In the genomic region with DNA sequence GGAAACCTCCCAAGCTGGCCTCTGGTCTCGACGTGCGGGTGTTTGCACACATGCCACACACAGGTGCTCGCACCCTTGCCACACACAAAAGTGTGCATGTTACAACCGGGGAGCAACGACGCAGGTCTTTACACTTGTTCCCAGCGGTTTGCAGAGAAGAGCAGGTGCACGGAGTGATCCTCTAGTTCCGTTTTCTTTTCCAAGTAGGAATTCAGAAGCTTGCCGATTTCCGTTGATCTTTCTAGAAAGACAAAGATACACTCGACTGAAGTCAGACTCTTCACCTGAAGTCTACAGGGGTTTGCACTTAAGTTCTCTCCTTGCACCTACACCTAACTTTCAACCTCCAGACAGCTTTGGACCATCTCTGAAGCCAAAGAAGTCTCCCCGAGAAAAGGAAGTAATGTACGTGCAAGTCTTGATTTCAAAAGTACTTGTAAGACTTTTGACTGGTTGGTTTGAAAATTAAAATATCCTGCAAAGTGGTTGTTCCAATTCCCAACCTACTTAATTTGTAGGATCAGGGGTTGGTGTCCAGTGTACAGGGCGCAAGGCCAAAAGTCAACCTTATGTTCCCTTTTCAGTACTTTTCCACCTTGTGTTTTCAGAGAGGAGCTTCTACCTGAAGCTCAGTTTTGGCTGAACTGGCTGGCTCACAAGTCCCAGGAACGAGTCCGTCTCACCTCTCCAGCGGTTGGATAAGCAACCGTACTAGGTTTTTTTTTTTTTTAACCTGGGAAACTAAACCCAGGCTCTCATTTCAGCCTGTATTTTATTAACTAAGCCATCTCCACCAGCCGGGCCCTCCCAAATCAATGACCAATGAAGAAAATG, we compare ENCODE assay signal across 8 mouse cellular contexts. TPM values are rescaled to one million over a fixed set of nuclear protein-coding genes. Genes with fewer than 3 reads are reported as not detected.
DNase-seq lines count a peak whose midpoint lies in the region; ATAC-seq and TF ChIP-seq lines count a peak whose summit lies in the region.

No protein-coding gene starts in this region.

- no peaks in the 10 kb centered on the region for H3K27me3 ChIP-seq in kidney, embryonic 15.5 days
- H3K27me3 ChIP-seq in hindbrain, embryonic 14.5 days (ENCODE audit: control insufficient read depth, insufficient read depth, low read length), result no peaks in the 10 kb centered on the region
- H3K27me3 ChIP-seq in myocyte (ENCODE audit: control insufficient read depth, insufficient read depth, insufficient read length), result no peaks in the 10 kb centered on the region

- peak overlapping the region; percentile 73 for H3K4me3 ChIP-seq in kidney, embryonic 15.5 days (replicated peaks)
- peak overlapping the region; percentile 73 for H3K4me3 ChIP-seq in hindbrain, embryonic 14.5 days (replicated peaks; ENCODE audit: low read length)
- peak overlapping the region; percentile 63 for H3K4me3 ChIP-seq in myocyte

- 74% methylated on average over 21 of the region's 21 CpGs for WGBS in kidney, embryonic 15.5 days
- 78% methylated on average over 21 of the region's 21 CpGs for WGBS in hindbrain, embryonic 14.5 days

- peaks cover 29% of the 10 kb centered on the region for H3K79me2 ChIP-seq in myocyte (ENCODE audit: control insufficient read depth, insufficient read depth)

- no peak for ATAC-seq in kidney, embryonic 15.5 days (replicated peaks; ENCODE audit: low FRiP score)
- no peak for ATAC-seq in hindbrain, embryonic 14.5 days (ENCODE audit: low FRiP score)

- no peaks in the 10 kb centered on the region for H3K9me3 ChIP-seq in kidney, embryonic 15.5 days (replicated peaks)
- H3K9me3 ChIP-seq in hindbrain, embryonic 14.5 days (ENCODE audit: control insufficient read depth, low read length), result no peaks in the 10 kb centered on the region

- peak overlapping the region; percentile 93 for H3K27ac ChIP-seq in kidney, embryonic 15.5 days
- H3K27ac ChIP-seq in hindbrain, embryonic 14.5 days, result peak overlapping the region; percentile 78; the same call in 1 of the 2 replicates

- H3K9ac ChIP-seq in kidney, embryonic 15.5 days, result peak overlapping the region; percentile 68
- peak overlapping the region; percentile 74 for H3K9ac ChIP-seq in hindbrain, embryonic 14.5 days

- H3ac ChIP-seq in myocyte (ENCODE audit: control insufficient read depth, insufficient read length), result peak overlapping the region; percentile 86

- H3K4me2 ChIP-seq in kidney, embryonic 15.5 days, result peak overlapping the region; percentile 88
- H3K4me2 ChIP-seq in hindbrain, embryonic 14.5 days (replicated peaks), result peak overlapping the region; percentile 90
- peak overlapping the region; percentile 86 for H3K4me2 ChIP-seq in myocyte (ENCODE audit: low read depth)

- DNase-seq in kidney, adult 9 months, result no peak
- peak; percentile 6 for DNase-seq in brain, embryonic 14.5 days (ENCODE audit: low read depth)
- no peak for DNase-seq in hindbrain, embryonic 14.5 days (ENCODE audit: low spot score)
- no peak for DNase-seq in layer of hippocampus, postnatal 10 days (ENCODE audit: low spot score in 2 of 2)
- no peak for DNase-seq in T-cell, adult 2 months (ENCODE audit: low spot score)
- DNase-seq in ovary, postnatal 14 days (ENCODE audit: low spot score), result no peak

- TF ChIP-seq CTCF in brain, embryonic 14.5 days (IDR thresholded peaks at IDR 0.05; ENCODE audit: borderline replicate concordance, extremely low read depth, insufficient read depth, insufficient read length), result no peak

- peaks cover 49% of the 10 kb centered on the region for H3K36me3 ChIP-seq in kidney, embryonic 15.5 days
- H3K36me3 ChIP-seq in hindbrain, embryonic 14.5 days (replicated peaks; ENCODE audit: control insufficient read depth, insufficient read depth), result peaks cover 39% of the 10 kb centered on the region
- H3K36me3 ChIP-seq in myocyte (ENCODE audit: control insufficient read depth, insufficient read depth), result peaks cover 6% of the 10 kb centered on the region

- TF ChIP-seq POLR2A in brain, embryonic 14.5 days (IDR thresholded peaks at IDR 0.05; ENCODE audit: borderline replicate concordance, extremely low read depth, insufficient read depth, insufficient read length, poor library complexity, severe bottlenecking), result no peak
- no peak for TF ChIP-seq POLR2A in myocyte (IDR thresholded peaks at IDR 0.05; ENCODE audit: insufficient read length, low read depth)

- peaks cover 40% of the 10 kb centered on the region for H3K4me1 ChIP-seq in kidney, embryonic 15.5 days
- peaks cover 18% of the 10 kb centered on the region for H3K4me1 ChIP-seq in hindbrain, embryonic 14.5 days (replicated peaks; ENCODE audit: control insufficient read depth, insufficient read depth, low read length)

TF ChIP-seq in myocyte, 11 proteins besides CTCF, POLR2A, EP300 and RAD21:
- TF ChIP-seq TCF3 (IDR thresholded peaks at IDR 0.05; ENCODE audit: insufficient read length, low read depth) (no peak), E2F4 (IDR thresholded peaks at IDR 0.05; ENCODE audit: insufficient read depth) (no peak), SRF (IDR thresholded peaks at IDR 0.05; ENCODE audit: control insufficient read depth, insufficient read length, low read depth) (no peak), MYOD1 (IDR thresholded peaks at IDR 0.05; ENCODE audit: control insufficient read depth in 1 of 3, insufficient read length in 2 of 3, low read depth in 2 of 3) (no peak), USF1 (IDR thresholded peaks at IDR 0.05; ENCODE audit: low read depth) (no peak), MYOG (IDR thresholded peaks at IDR 0.05; ENCODE audit: control insufficient read depth in 1 of 3, insufficient read depth in 1 of 3, insufficient read length in 2 of 3, low read depth in 2 of 3) (no peak), MAX (IDR thresholded peaks at IDR 0.05; ENCODE audit: low read depth) (no peak), CEBPB (IDR thresholded peaks at IDR 0.05; ENCODE audit: insufficient read depth, poor library complexity, severe bottlenecking) (no peak), POLR2AphosphoS2 (IDR thresholded peaks at IDR 0.05; ENCODE audit: insufficient read length, low read depth) (no peak), TCF12 (IDR thresholded peaks at IDR 0.05; ENCODE audit: insufficient read depth, poor library complexity, severe bottlenecking) (no peak), REST (IDR thresholded peaks at IDR 0.05; ENCODE audit: insufficient read depth, insufficient read length) (no peak)

RNA-seq across cellular contexts. Expression of a gene that starts 0.8 kb away (rescaled TPM):
- polyA plus RNA-seq in kidney, embryonic 15.5 days (2015; fragmentation: Nextera tagmentation; extraction: Ambion mirVana), result 251 and 258 TPM in 2 replicates
- polyA plus RNA-seq in brain, embryonic 14.5 days (2012; rRNA removed), result 145 and 243 TPM in 2 replicates
- 143 and 148 TPM in 2 replicates for polyA plus RNA-seq in hindbrain, embryonic 14.5 days (2014; fragmentation: Nextera tagmentation; extraction: Ambion mirVana)
- 81.4 TPM for polyA plus RNA-seq in myocyte (2012; fragmentation: generic; extraction: Trizol)
- 10 to 100 TPM; 65.9 to 69.4 TPM for total RNA-seq in layer of hippocampus, postnatal 10 days (2021)

RNA-seq across cellular contexts. Expression of a gene that starts 2.9 kb away (rescaled TPM):
- polyA plus RNA-seq in kidney, embryonic 15.5 days (2015; fragmentation: Nextera tagmentation; extraction: Ambion mirVana), result 19.0 and 19.3 TPM in 2 replicates
- 9.0 and 10.2 TPM in 2 replicates for polyA plus RNA-seq in brain, embryonic 14.5 days (2012; rRNA removed)
- 8.4 and 9.3 TPM in 2 replicates for polyA plus RNA-seq in hindbrain, embryonic 14.5 days (2014; fragmentation: Nextera tagmentation; extraction: Ambion mirVana)
- polyA plus RNA-seq in myocyte (2012; fragmentation: generic; extraction: Trizol), result 3.3 TPM
- 10 to 100 TPM; 10.4 to 11.2 TPM for total RNA-seq in layer of hippocampus, postnatal 10 days (2021)

RNA-seq across cellular contexts. Expression of a gene that starts 23.8 kb away (rescaled TPM):
- polyA plus RNA-seq in kidney, embryonic 15.5 days (2015; fragmentation: Nextera tagmentation; extraction: Ambion mirVana), result 14.1 and 16.5 TPM in 2 replicates
- polyA plus RNA-seq in brain, embryonic 14.5 days (2012; rRNA removed), result 23.2 and 24.2 TPM in 2 replicates
- polyA plus RNA-seq in hindbrain, embryonic 14.5 days (2014; fragmentation: Nextera tagmentation; extraction: Ambion mirVana), result 11.3 and 12.5 TPM in 2 replicates
- 7.6 TPM for polyA plus RNA-seq in myocyte (2012; fragmentation: generic; extraction: Trizol)
- total RNA-seq in layer of hippocampus, postnatal 10 days (2021), result 10 to 100 TPM; 12.9 to 15.4 TPM

RNA-seq across cellular contexts. Expression of a gene that starts 46.2 kb away (rescaled TPM):
- polyA plus RNA-seq in kidney, embryonic 15.5 days (2015; fragmentation: Nextera tagmentation; extraction: Ambion mirVana), result 61.1 and 63.7 TPM in 2 replicates
- polyA plus RNA-seq in brain, embryonic 14.5 days (2012; rRNA removed), result 44.9 and 53.1 TPM in 2 replicates
- polyA plus RNA-seq in hindbrain, embryonic 14.5 days (2014; fragmentation: Nextera tagmentation; extraction: Ambion mirVana), result 40.6 and 42.8 TPM in 2 replicates
- polyA plus RNA-seq in myocyte (2012; fragmentation: generic; extraction: Trizol), result 52.9 TPM
- total RNA-seq in layer of hippocampus, postnatal 10 days (2021), result 10 to 100 TPM; 31.5 to 32.8 TPM

RNA-seq across cellular contexts. Expression of a gene that starts 49.6 kb away (rescaled TPM):
- polyA plus RNA-seq in kidney, embryonic 15.5 days (2015; fragmentation: Nextera tagmentation; extraction: Ambion mirVana), result 86.5 and 88.1 TPM in 2 replicates
- polyA plus RNA-seq in brain, embryonic 14.5 days (2012; rRNA removed), result 70.7 and 78.1 TPM in 2 replicates
- 89.3 and 91.7 TPM in 2 replicates for polyA plus RNA-seq in hindbrain, embryonic 14.5 days (2014; fragmentation: Nextera tagmentation; extraction: Ambion mirVana)
- polyA plus RNA-seq in myocyte (2012; fragmentation: generic; extraction: Trizol), result 49.9 TPM
- total RNA-seq in layer of hippocampus, postnatal 10 days (2021), result 10 to 100 TPM; 67.2 to 69.7 TPM
